Mouse (Mus musculus) heart, embryonic 14.5 days (tissue): ENCODE measurements around the gene Rdh8. TPM values are rescaled to one million over a fixed set of nuclear protein-coding genes. Genes with fewer than 3 reads are reported as not detected.

ENCODE experiments used
- ATAC-seq: fragments of 200-750 bp; cut with Nextera tagmentation; 2 replicates; pipeline ENCODE4 v1.8.0; 2017; ENCODE audit warnings: low read depth, moderate TSS enrichment; ENCODE audit not compliant: insufficient number of reproducible peaks, insufficient read depth, low FRiP score
- H3K27ac ChIP-seq, 2 experiments: fragments of 200-500 bp in 1 of 2; fragments of 300-500 bp in 1 of 2; sonication (generic) in 1 of 2; replicated peaks in 1 of 2; 2 replicates each; pipeline ENCODE4 v1.5.1; 2012 to 2014; ENCODE audit warnings: low read depth in 2 of 2, low read length in 2 of 2, control low read depth in 1 of 2, mild to moderate bottlenecking in 1 of 2, mixed read lengths in 1 of 2; ENCODE audit not compliant: control insufficient read depth in 1 of 2, insufficient read depth in 1 of 2
- H3K27me3 ChIP-seq: fragments of 300-500 bp; sonication (generic); 2 replicates; pipeline ENCODE4 v1.6.1; 2014; ENCODE audit warnings: mild to moderate bottlenecking, low read length, control low read depth; ENCODE audit not compliant: control insufficient read depth, insufficient read depth
- H3K36me3 ChIP-seq: fragments of 300-500 bp; sonication (generic); 2 replicates; pipeline ENCODE4 v1.6.1; 2014; ENCODE audit warnings: mild to moderate bottlenecking, control low read depth, low read length, mixed read lengths; ENCODE audit not compliant: control insufficient read depth, insufficient read depth
- H3K4me1 ChIP-seq, 2 experiments: fragments of 200-500 bp in 1 of 2; fragments of 300-500 bp in 1 of 2; sonication (generic) in 1 of 2; 2 replicates each; pipeline ENCODE4 v1.6.1; 2012 to 2014; ENCODE audit warnings: low read length in 2 of 2, control low read depth in 1 of 2, mixed read lengths in 1 of 2; ENCODE audit not compliant: control insufficient read depth in 2 of 2, insufficient read depth in 2 of 2
- H3K4me2 ChIP-seq: fragments of 300-500 bp; sonication (generic); 2 replicates; pipeline ENCODE4 v1.6.1; 2014; ENCODE audit warnings: mild to moderate bottlenecking, low read length
- H3K4me3 ChIP-seq, 2 experiments: fragments of 200-500 bp in 1 of 2; fragments of 300-500 bp in 1 of 2; sonication (generic) in 1 of 2; 2 replicates each; pipeline ENCODE4 v1.5.1; 2012 to 2014; ENCODE audit warnings: low read length in 2 of 2, mild to moderate bottlenecking in 2 of 2, control low read depth in 1 of 2, low read depth in 1 of 2, moderate library complexity in 1 of 2; ENCODE audit not compliant: control insufficient read depth in 1 of 2, insufficient read depth in 1 of 2
- H3K9ac ChIP-seq: fragments of 300-500 bp; sonication (generic); 2 replicates; pipeline ENCODE4 v1.6.1; 2014; ENCODE audit warnings: mild to moderate bottlenecking, low read length
- H3K9me3 ChIP-seq: fragments of 300-500 bp; sonication (generic); 2 replicates; pipeline ENCODE4 v1.6.1; 2016; ENCODE audit warnings: low read length, control low read depth; ENCODE audit not compliant: control insufficient read depth
- WGBS: fragments of 180-500 bp; shearing (Covaris S2); extraction: QIAGEN DNeasy Blood & Tissue Kit; methylation state at CpG from one replicate; pipeline ENCODE4 v1.1.7; 2014; 5-methylcytosine and 5-hydroxymethylcytosine counted together
- polyA plus RNA-seq: library from polyadenylated mRNA; unstranded; fragments of >200 nt; fragmentation: Nextera tagmentation; extraction: Ambion mirVana; gene quantifications from 2 replicates; pipeline ENCODE4 v1.2.1, GENCODE M21; 2014

The Rdh8 gene
- polyA plus RNA-seq: not detected in 2 replicates

DNA sequence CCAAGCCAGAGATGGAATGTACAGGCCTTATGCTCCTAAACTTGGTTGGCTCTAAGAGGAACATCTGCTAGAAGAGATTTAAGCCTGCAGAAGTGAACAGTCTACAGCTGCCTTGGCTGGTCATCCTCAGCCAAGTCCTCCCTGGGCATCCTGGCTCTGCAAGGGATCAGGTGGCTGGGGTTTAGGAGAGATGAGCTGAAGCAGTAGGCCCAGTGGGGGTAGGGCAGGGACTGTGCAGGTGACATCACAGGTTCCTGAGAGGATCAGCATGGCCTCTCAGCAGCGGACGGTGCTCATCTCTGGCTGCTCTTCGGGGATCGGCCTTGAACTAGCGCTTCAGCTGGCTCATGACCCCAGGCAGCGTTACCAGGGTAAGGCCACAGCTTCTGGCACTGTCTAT, at the start of gene Rdh8:
Gene Rdh8 (plus strand): TSS at position 268 of the 400 bp plus-strand sequence.
- Histone ChIP-seq H3K9me3 (no peaks in the 10 kb centered on the region), H3K27ac (no peak within 1 kb of the TSS), H3K4me2 (no peak within 1 kb of the TSS), H3K4me3 (no peak within 1 kb of the TSS), H3K4me1 (0 out of 4 replicates have a peak, but pooled peaks cover 2 to 4% of the 10 kb centered on the region in 2 experiments), H3K9ac (no peak within 1 kb of the TSS), H3K27me3 (peaks cover 23% of the 10 kb centered on the region), H3K36me3 (no peaks in the 10 kb centered on the region)
- ATAC-seq: no peak
- WGBS: 69% methylated on average over 6 of the region's 6 CpGs

DNA sequence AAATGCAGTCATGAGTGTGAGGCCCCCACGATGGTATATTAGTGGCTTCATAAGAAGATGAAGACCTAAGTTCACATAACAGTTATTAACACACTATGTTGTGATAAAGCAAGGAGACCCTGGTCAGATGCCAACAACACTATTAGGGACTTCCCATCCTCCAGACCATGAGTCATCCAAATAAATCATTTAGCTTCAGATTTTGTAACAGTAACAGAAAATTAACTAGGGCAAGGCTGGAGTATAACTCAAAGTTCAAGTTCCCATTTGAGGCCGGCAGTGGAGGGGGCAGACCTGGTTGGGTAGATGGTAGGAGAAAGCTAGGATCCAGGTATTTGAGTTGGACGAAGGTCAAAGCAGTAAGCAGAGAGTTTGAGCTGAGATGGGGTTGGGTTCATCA, 37.0 kb upstream of the Rdh8 start:
- ATAC-seq: no peak
- Histone ChIP-seq H3K36me3 (no peaks in the 10 kb centered on the region), H3K4me2 (no peak overlapping the region), H3K27me3 (no peaks in the 10 kb centered on the region), H3K27ac (no peak overlapping the region), H3K4me3 (no peak overlapping the region), H3K4me1 (no peaks in the 10 kb centered on the region), H3K9me3 (peaks cover 7% of the 10 kb centered on the region), H3K9ac (no peak overlapping the region)
- 70% methylated on average over 3 of the region's 3 CpGs for WGBS

DNA sequence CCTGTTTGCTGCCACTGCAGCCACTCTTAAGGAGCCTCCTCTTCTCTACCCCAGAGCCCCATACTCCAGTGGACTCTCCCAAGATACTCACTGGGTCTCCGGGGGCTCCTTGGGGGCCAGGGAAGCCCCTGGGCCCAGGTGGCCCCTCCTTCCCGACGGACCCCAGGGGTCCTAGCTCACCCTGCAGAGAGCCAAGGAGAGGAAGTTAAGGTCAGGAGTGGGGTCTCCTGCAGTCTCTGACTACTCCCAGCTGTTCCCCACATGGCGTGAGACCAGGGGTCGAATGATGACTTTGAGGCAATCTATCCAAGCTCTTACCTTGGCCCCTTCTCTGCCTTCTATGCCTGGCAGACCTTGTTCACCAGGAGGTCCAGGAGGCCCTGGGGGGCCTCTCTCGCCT, 33.2 kb upstream of the Rdh8 start:
- Histone ChIP-seq H3K36me3 (no peaks in the 10 kb centered on the region), H3K27ac (no peak overlapping the region), H3K9me3 (peaks cover 10% of the 10 kb centered on the region), H3K4me3 (no peak overlapping the region), H3K4me1 (no peaks in the 10 kb centered on the region), H3K4me2 (no peak overlapping the region), H3K9ac (no peak overlapping the region), H3K27me3 (no peaks in the 10 kb centered on the region)
- peak; percentile 35; the same call in 1 of the 2 replicates for ATAC-seq
- WGBS: 58% methylated on average over 6 of the region's 6 CpGs

DNA sequence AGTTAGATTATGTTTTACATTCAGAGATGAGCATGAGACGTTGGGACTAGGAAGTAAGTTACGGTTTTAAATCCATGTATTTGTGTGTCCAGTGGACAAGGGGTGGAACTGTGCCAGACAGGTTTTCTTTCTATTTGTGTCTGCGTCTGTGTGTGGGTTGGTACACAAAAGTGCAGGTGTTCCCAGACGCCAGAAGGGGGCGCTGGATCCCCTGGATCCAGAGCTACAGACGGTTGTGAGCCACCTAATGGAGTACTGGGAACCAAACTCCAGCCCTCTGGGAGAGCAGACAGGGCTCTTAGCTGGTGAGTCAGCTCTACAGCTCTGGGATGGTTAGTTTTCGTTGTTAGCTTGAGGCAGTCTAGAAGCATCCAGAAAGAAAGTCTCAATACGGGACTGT, 30.3 kb upstream of the Rdh8 start:
- H3K36me3 ChIP-seq: no peaks in the 10 kb centered on the region
- no peak overlapping the region for H3K4me2 ChIP-seq
- H3K4me1 ChIP-seq: no peaks in the 10 kb centered on the region
- 0 out of 2 replicates have a peak, but pooled peaks cover 4% of the 10 kb centered on the region for H3K9me3 ChIP-seq
- no peak overlapping the region for H3K27ac ChIP-seq
- 75% methylated on average over 8 of the region's 8 CpGs for WGBS
- no peaks in the 10 kb centered on the region for H3K27me3 ChIP-seq
- no peak for ATAC-seq
- no peak overlapping the region for H3K4me3 ChIP-seq
- no peak overlapping the region for H3K9ac ChIP-seq

DNA sequence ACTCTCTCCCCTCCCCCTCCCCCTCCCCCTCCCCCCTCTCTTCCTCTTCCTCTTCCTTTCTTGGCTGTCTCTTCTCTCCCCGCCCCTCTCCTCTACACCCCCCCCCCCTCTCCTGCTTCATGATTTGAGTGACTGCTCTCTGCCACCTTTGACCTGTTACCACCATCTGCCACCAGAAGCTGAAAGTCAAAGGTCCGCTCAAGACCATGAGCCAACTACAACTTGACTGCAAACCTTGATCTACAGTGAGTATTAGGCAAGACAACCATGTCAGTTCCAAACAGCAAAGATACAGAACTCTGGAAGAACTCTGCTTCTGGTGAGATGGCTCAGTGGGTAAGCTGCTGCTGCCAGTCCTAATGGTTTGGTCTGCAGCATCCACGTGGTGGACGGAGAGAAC, 28.7 kb upstream of the Rdh8 start:
- Histone ChIP-seq H3K9ac (no peak overlapping the region), H3K4me1 (peaks cover 0 to 2% of the 10 kb centered on the region in 2 experiments; a peak in 1 of 4 replicates), H3K9me3 (0 out of 2 replicates have a peak, but pooled peaks cover 4% of the 10 kb centered on the region), H3K4me2 (no peak overlapping the region), H3K27me3 (no peaks in the 10 kb centered on the region), H3K4me3 (no peak overlapping the region), H3K27ac (no peak overlapping the region), H3K36me3 (no peaks in the 10 kb centered on the region)
- ATAC-seq: no peak
- WGBS: 77% methylated on average over 3 of the region's 4 CpGs

DNA sequence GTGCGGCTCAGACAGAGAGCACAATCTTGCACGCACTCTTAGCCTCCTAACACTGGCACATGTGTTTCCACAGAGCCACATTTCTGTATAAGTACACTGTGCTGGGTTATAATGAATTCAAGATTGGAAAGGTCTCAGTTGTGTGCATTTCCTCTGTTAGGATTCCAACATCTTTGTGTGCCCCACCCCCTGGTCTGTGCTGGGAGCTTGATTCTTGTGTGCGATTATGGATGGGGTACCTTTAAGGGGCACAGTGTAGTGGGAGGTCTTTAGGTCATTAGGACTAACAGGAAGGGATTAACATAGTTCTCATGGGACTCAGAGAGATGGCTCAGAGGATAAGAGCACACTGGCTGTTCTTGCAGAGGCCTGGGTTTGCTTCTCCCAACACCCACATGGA, 28.0 kb upstream of the Rdh8 start:
- ATAC-seq: no peak
- H3K4me3 ChIP-seq: no peak overlapping the region
- no peaks in the 10 kb centered on the region for H3K36me3 ChIP-seq
- H3K4me2 ChIP-seq: no peak overlapping the region
- H3K27me3 ChIP-seq: no peaks in the 10 kb centered on the region
- 0 out of 2 replicates have a peak, but pooled peaks cover 4% of the 10 kb centered on the region for H3K9me3 ChIP-seq
- no peak overlapping the region for H3K9ac ChIP-seq
- H3K4me1 ChIP-seq: peaks cover 0 to 2% of the 10 kb centered on the region in 2 experiments; a peak in 1 of 4 replicates
- no peak overlapping the region for H3K27ac ChIP-seq
- 70% methylated on average over 3 of the region's 3 CpGs for WGBS

DNA sequence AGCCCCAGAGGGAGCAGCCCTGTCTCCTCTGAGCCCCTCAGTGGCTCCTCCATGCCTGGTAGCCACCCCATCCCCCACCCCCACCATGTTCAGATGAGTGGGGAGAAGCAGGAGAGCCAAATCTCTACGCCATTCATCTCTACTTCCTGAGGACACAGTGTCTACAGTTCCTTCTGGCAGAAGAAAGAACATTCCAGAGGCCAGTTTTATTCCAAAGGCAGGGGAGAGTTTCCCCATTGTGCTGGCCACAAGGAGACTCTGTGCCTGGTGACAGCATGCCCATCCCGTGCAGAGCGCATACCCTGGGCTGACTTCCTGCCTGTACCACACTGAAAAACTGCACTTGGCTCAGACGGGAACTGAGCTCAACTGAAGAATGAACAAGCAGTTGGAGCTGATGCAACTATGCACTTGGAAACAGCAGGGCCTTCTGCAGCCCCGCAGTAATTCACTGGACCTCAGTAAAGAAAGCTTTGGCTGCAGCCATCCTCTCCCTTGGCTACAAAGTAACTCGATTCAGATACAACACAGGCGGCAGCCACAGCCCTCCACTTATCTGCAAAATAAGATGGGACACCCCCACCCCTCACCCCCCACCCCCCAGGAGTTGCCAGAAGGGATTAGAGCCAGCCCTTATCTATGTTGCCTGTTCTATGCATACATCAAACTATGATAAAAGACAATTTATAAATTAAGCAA, 24.0 kb upstream of the Rdh8 start:
- no peak overlapping the region for H3K4me2 ChIP-seq
- no peak overlapping the region for H3K4me3 ChIP-seq
- 17% methylated on average over 7 of the region's 7 CpGs for WGBS
- H3K9ac ChIP-seq: no peak overlapping the region
- H3K36me3 ChIP-seq: no peaks in the 10 kb centered on the region
- no peaks in the 10 kb centered on the region; the same call in 1 of the 2 replicates for H3K27me3 ChIP-seq
- peak; percentile 71; the same call in 1 of the 2 replicates for ATAC-seq
- H3K27ac ChIP-seq: peak overlapping the region; percentile 1 to 41; a peak in 2 of 4 replicates
- H3K4me1 ChIP-seq: peaks cover 0 to 2% of the 10 kb centered on the region in 2 experiments; a peak in 1 of 4 replicates
- no peaks in the 10 kb centered on the region for H3K9me3 ChIP-seq
